Mouse (Mus musculus): ENCODE data around the gene Rufy1. TPM values are rescaled to one million over a fixed set of nuclear protein-coding genes. Genes with fewer than 3 reads are reported as not detected.
A peak's percentile ranks its signal among the peaks of the same experiment; 100 is the strongest.

Gene Rufy1
- polyA plus RNA-seq, 1 experiment = 13.9 TPM

- peaks cover 50% of the 10 kb centered on the region for H3K36me3 ChIP-seq (ENCODE audit: control insufficient read depth, insufficient read depth)
- no peaks in the 10 kb centered on the region for H3K27me3 ChIP-seq (ENCODE audit: control insufficient read depth, insufficient read depth, insufficient read length)
- peak overlapping the region; percentile 86 for H3K4me3 ChIP-seq
- H3K4me2 ChIP-seq (ENCODE audit: low read depth) = peak overlapping the region; percentile 95
- no peak for TF ChIP-seq SRF (IDR thresholded peaks at IDR 0.05; ENCODE audit: control insufficient read depth, insufficient read length, low read depth)
- TF ChIP-seq MAX (IDR thresholded peaks at IDR 0.05; ENCODE audit: low read depth) = no peak
- no peak for TF ChIP-seq E2F4 (IDR thresholded peaks at IDR 0.05; ENCODE audit: insufficient read depth)
- no peak for TF ChIP-seq CEBPB (IDR thresholded peaks at IDR 0.05; ENCODE audit: insufficient read depth, poor library complexity, severe bottlenecking)
- no peak for TF ChIP-seq TCF12 (IDR thresholded peaks at IDR 0.05; ENCODE audit: insufficient read depth, poor library complexity, severe bottlenecking)
- TF ChIP-seq REST (IDR thresholded peaks at IDR 0.05; ENCODE audit: insufficient read depth, insufficient read length) = no peak
- no peak for TF ChIP-seq USF1 (IDR thresholded peaks at IDR 0.05; ENCODE audit: low read depth)
- no peak for TF ChIP-seq POLR2AphosphoS2 (IDR thresholded peaks at IDR 0.05; ENCODE audit: insufficient read length, low read depth)
- TF ChIP-seq MYOD1 (IDR thresholded peaks at IDR 0.05; ENCODE audit: control insufficient read depth in 1 of 3, insufficient read length in 2 of 3, low read depth in 2 of 3) = no peak
- no peak for TF ChIP-seq TCF3 (IDR thresholded peaks at IDR 0.05; ENCODE audit: insufficient read length, low read depth)
- no peak for TF ChIP-seq MYOG (IDR thresholded peaks at IDR 0.05; ENCODE audit: control insufficient read depth in 1 of 3, insufficient read depth in 1 of 3, insufficient read length in 2 of 3, low read depth in 2 of 3)
- TF ChIP-seq POLR2A (IDR thresholded peaks at IDR 0.05; ENCODE audit: insufficient read length, low read depth) = no peak
- H3ac ChIP-seq (ENCODE audit: control insufficient read depth, insufficient read length) = no peak overlapping the region
- peaks cover 54% of the 10 kb centered on the region for H3K79me2 ChIP-seq (ENCODE audit: control insufficient read depth, insufficient read depth)
Observed at GRCm38 (mm10) chr11:50379023-50379752, 51.7 kb downstream of the Rufy1 start.

- Histone ChIP-seq H3K79me2 (ENCODE audit: control insufficient read depth, insufficient read depth) (peaks cover 50% of the 10 kb centered on the region), H3K36me3 (ENCODE audit: control insufficient read depth, insufficient read depth) (peaks cover 39% of the 10 kb centered on the region), H3K27me3 (ENCODE audit: control insufficient read depth, insufficient read depth, insufficient read length) (no peaks in the 10 kb centered on the region), H3K4me3 (peak overlapping the region; percentile 86), H3K4me2 (ENCODE audit: low read depth) (peak overlapping the region; percentile 95), H3ac (ENCODE audit: control insufficient read depth, insufficient read length) (peak overlapping the region; percentile 72)
- TF ChIP-seq REST (IDR thresholded peaks at IDR 0.05; ENCODE audit: insufficient read depth, insufficient read length) (no peak), TCF12 (IDR thresholded peaks at IDR 0.05; ENCODE audit: insufficient read depth, poor library complexity, severe bottlenecking) (no peak), POLR2AphosphoS2 (IDR thresholded peaks at IDR 0.05; ENCODE audit: insufficient read length, low read depth) (peak; percentile 82), SRF (IDR thresholded peaks at IDR 0.05; ENCODE audit: control insufficient read depth, insufficient read length, low read depth) (no peak), POLR2A (IDR thresholded peaks at IDR 0.05; ENCODE audit: insufficient read length, low read depth) (peak; percentile 46), MYOD1 (IDR thresholded peaks at IDR 0.05; ENCODE audit: control insufficient read depth in 1 of 3, insufficient read length in 2 of 3, low read depth in 2 of 3) (peak in 1 of 3 experiments; percentile 18), E2F4 (IDR thresholded peaks at IDR 0.05; ENCODE audit: insufficient read depth) (peak; percentile 23), USF1 (IDR thresholded peaks at IDR 0.05; ENCODE audit: low read depth) (no peak), MYOG (IDR thresholded peaks at IDR 0.05; ENCODE audit: control insufficient read depth in 1 of 3, insufficient read depth in 1 of 3, insufficient read length in 2 of 3, low read depth in 2 of 3) (no peak), MAX (IDR thresholded peaks at IDR 0.05; ENCODE audit: low read depth) (no peak), TCF3 (IDR thresholded peaks at IDR 0.05; ENCODE audit: insufficient read length, low read depth) (no peak), CEBPB (IDR thresholded peaks at IDR 0.05; ENCODE audit: insufficient read depth, poor library complexity, severe bottlenecking) (peak; percentile 100)
Observed at GRCm38 (mm10) chr11:50377892-50378684, 52.8 kb downstream of the Rufy1 start.

GRCm38 (mm10) chr11:50376911-50377891, 53.7 kb downstream of the Rufy1 start, which contains the start of gene Hnrnph1:
Hnrnph1 (plus strand) TSS chr11:50376990.
- TF ChIP-seq E2F4 (IDR thresholded peaks at IDR 0.05; ENCODE audit: insufficient read depth) (peak; percentile 27), POLR2AphosphoS2 (IDR thresholded peaks at IDR 0.05; ENCODE audit: insufficient read length, low read depth) (peak; percentile 96), SRF (IDR thresholded peaks at IDR 0.05; ENCODE audit: control insufficient read depth, insufficient read length, low read depth) (peak; percentile 52), TCF3 (IDR thresholded peaks at IDR 0.05; ENCODE audit: insufficient read length, low read depth) (no peak), POLR2A (IDR thresholded peaks at IDR 0.05; ENCODE audit: insufficient read length, low read depth) (peak; percentile 95), CEBPB (IDR thresholded peaks at IDR 0.05; ENCODE audit: insufficient read depth, poor library complexity, severe bottlenecking) (0 out of 2 replicates have a peak, but pooled peaks have one; percentile 18)
- H3K4me3 ChIP-seq = peak within 1 kb of the TSS; percentile 86
- peaks cover 43% of the 10 kb centered on the region for H3K79me2 ChIP-seq (ENCODE audit: control insufficient read depth, insufficient read depth)
- H3ac ChIP-seq (ENCODE audit: control insufficient read depth, insufficient read length) = peak within 1 kb of the TSS; percentile 72
- peaks cover 30% of the 10 kb centered on the region for H3K36me3 ChIP-seq (ENCODE audit: control insufficient read depth, insufficient read depth)
- H3K4me2 ChIP-seq (ENCODE audit: low read depth) = peak within 1 kb of the TSS; percentile 98
- no peaks in the 10 kb centered on the region for H3K27me3 ChIP-seq (ENCODE audit: control insufficient read depth, insufficient read depth, insufficient read length)

Data from myocyte (in vitro differentiated cells).